Mouse (Mus musculus) kidney, embryonic 14.5 days (tissue): ENCODE results near the gene Nle1. TPM values are rescaled to one million over a fixed set of nuclear protein-coding genes. Genes with fewer than 3 reads are reported as not detected.
"Not testable (repeated sequence)": the region's sequence is repeated elsewhere in the genome, so short reads cannot be mapped to it uniquely, and the experiment has no call there.

ENCODE experiments used
- ATAC-seq: fragments of 200-750 bp; cut with Nextera tagmentation; 2 replicates; pipeline ENCODE4 v1.8.0; 2017; ENCODE audit warnings: moderate number of reproducible peaks, mild to moderate bottlenecking, moderate TSS enrichment, moderate library complexity; ENCODE audit not compliant: low FRiP score, low TSS enrichment
- H3K27ac ChIP-seq: fragments of 300-500 bp; sonication (generic); 2 replicates; pipeline ENCODE4 v1.5.1; 2014; ENCODE audit warnings: low read depth, mild to moderate bottlenecking, low read length, moderate library complexity, mixed read lengths
- H3K27me3 ChIP-seq: fragments of 300-500 bp; sonication (generic); 2 replicates; pipeline ENCODE4 v1.6.1; 2014; ENCODE audit warnings: mild to moderate bottlenecking, low read length; ENCODE audit not compliant: control insufficient read depth, insufficient read depth
- H3K36me3 ChIP-seq: fragments of 300-500 bp; sonication (generic); 2 replicates; pipeline ENCODE4 v1.6.1; 2014; ENCODE audit warnings: low read length, mixed read lengths; ENCODE audit not compliant: control insufficient read depth, insufficient read depth
- H3K4me1 ChIP-seq: fragments of 300-500 bp; sonication (generic); 2 replicates; pipeline ENCODE4 v1.6.1; 2014; ENCODE audit warnings: low read length, mixed read lengths; ENCODE audit not compliant: control insufficient read depth, insufficient read depth
- H3K4me2 ChIP-seq: fragments of 300-500 bp; sonication (generic); replicated peaks from 2 replicates; pipeline ENCODE4 v1.6.1; 2014; ENCODE audit warnings: low read depth, mild to moderate bottlenecking, low read length
- H3K4me3 ChIP-seq: fragments of 300-500 bp; sonication (generic); 2 replicates; pipeline ENCODE4 v1.5.1; 2014; ENCODE audit warnings: mild to moderate bottlenecking, low read length
- H3K9ac ChIP-seq: fragments of 300-500 bp; sonication (generic); 2 replicates; pipeline ENCODE4 v1.6.1; 2014; ENCODE audit warnings: low read depth, mild to moderate bottlenecking, low read length, moderate library complexity
- H3K9me3 ChIP-seq: fragments of 300-500 bp; sonication (generic); 2 replicates; pipeline ENCODE4 v1.6.1; 2016; ENCODE audit warnings: low read length; ENCODE audit not compliant: control insufficient read depth
- WGBS: fragments of 180-500 bp; shearing (Covaris S2); extraction: QIAGEN DNeasy Blood & Tissue Kit; methylation state at CpG from one replicate; pipeline ENCODE4 v1.1.7; 2014; 5-methylcytosine and 5-hydroxymethylcytosine counted together
- polyA plus RNA-seq: library from polyadenylated mRNA; unstranded; fragments of >200 nt; fragmentation: Nextera tagmentation; extraction: Ambion mirVana; gene quantifications from 2 replicates; pipeline ENCODE4 v1.2.1, GENCODE M21; 2014

Gene Nle1
- polyA plus RNA-seq, 1 experiment from 2014 or later = 33.7 TPM

GRCm38 (mm10) chr11:82945636-82946035 is 37.4 kb upstream of the Nle1 start:
- Histone ChIP-seq H3K36me3 (no peaks in the 10 kb centered on the region), H3K27me3 (peaks cover 4% of the 10 kb centered on the region), H3K4me3 (no peak overlapping the region), H3K27ac (no peak overlapping the region), H3K9ac (no peak overlapping the region), H3K4me1 (no peaks in the 10 kb centered on the region), H3K4me2 (no peak overlapping the region), H3K9me3 (no peaks in the 10 kb centered on the region)
- no peak for ATAC-seq
- 71% methylated on average over 2 of the region's 2 CpGs for whole genome bisulfite sequencing

GRCm38 (mm10) chr11:82943336-82943735 is 35.1 kb upstream of the Nle1 start:
- Histone ChIP-seq H3K36me3 (no peaks in the 10 kb centered on the region), H3K4me3 (no peak overlapping the region), H3K4me2 (no peak overlapping the region), H3K9ac (no peak overlapping the region), H3K27ac (no peak overlapping the region), H3K9me3 (no peaks in the 10 kb centered on the region), H3K27me3 (peaks cover under 1% of the 10 kb centered on the region), H3K4me1 (no peaks in the 10 kb centered on the region)
- ATAC-seq = no peak
- 57% methylated on average over 6 of the region's 6 CpGs for WGBS

- Histone ChIP-seq H3K9ac (peak overlapping the region; percentile 47), H3K9me3 (no peaks in the 10 kb centered on the region), H3K27ac (no peak overlapping the region), H3K4me1 (0 out of 2 replicates have a peak, but pooled peaks cover 5% of the 10 kb centered on the region), H3K36me3 (no peaks in the 10 kb centered on the region), H3K4me3 (peak overlapping the region; percentile 51), H3K4me2 (peak overlapping the region; percentile 87), H3K27me3 (peaks cover 62% of the 10 kb centered on the region)
- no peak for ATAC-seq
- WGBS = 3% methylated on average over 29 of the region's 29 CpGs
Measured at GRCm38 (mm10) chr11:82933186-82933585, 25.0 kb upstream of the Nle1 start.

- ATAC-seq, H3K36me3 ChIP-seq, H3K9me3 ChIP-seq, H3K27ac ChIP-seq, H3K4me1 ChIP-seq: not testable (repeated sequence)
- H3K4me2 ChIP-seq = peak overlapping the region; percentile 87
- under 1% methylated on average over 80 of the region's 119 CpGs for WGBS
- H3K27me3 ChIP-seq = peaks cover 51% of the 10 kb centered on the region
- H3K4me3 ChIP-seq = peak overlapping the region; percentile 51
- H3K9ac ChIP-seq = peak overlapping the region; percentile 52
Measured at GRCm38 (mm10) chr11:82931671-82932450, 23.6 kb upstream of the Nle1 start.

GRCm38 (mm10) chr11:82931161-82931560 is 22.9 kb upstream of the Nle1 start:
- not testable (repeated sequence) for H3K27ac ChIP-seq, H3K4me1 ChIP-seq, ATAC-seq, H3K36me3 ChIP-seq, H3K9me3 ChIP-seq
- H3K27me3 ChIP-seq = peaks cover 47% of the 10 kb centered on the region
- under 1% methylated on average over 59 of the region's 63 CpGs for WGBS
- H3K9ac ChIP-seq = peak overlapping the region; percentile 52; the same call in 1 of the 2 replicates
- peak overlapping the region; percentile 87 for H3K4me2 ChIP-seq
- H3K4me3 ChIP-seq = peak overlapping the region; percentile 51

GRCm38 (mm10) chr11:82930391-82930955 is 22.3 kb upstream of the Nle1 start:
- WGBS = 1% methylated on average over 71 of the region's 85 CpGs
- H3K4me2 ChIP-seq = peak overlapping the region; percentile 87
- peak overlapping the region; percentile 52; the same call in 1 of the 2 replicates for H3K9ac ChIP-seq
- H3K4me3 ChIP-seq = peak overlapping the region; percentile 51
- not testable (repeated sequence) for H3K4me1 ChIP-seq, H3K27ac ChIP-seq, H3K36me3 ChIP-seq, H3K9me3 ChIP-seq, ATAC-seq
- H3K27me3 ChIP-seq = peaks cover 44% of the 10 kb centered on the region

- Histone ChIP-seq H3K4me3 (no peak overlapping the region), H3K4me1 (0 out of 2 replicates have a peak, but pooled peaks cover 5% of the 10 kb centered on the region), H3K27ac (no peak overlapping the region), H3K9ac (no peak overlapping the region), H3K36me3 (no peaks in the 10 kb centered on the region), H3K4me2 (no peak overlapping the region), H3K27me3 (peaks cover 38% of the 10 kb centered on the region), H3K9me3 (no peaks in the 10 kb centered on the region)
- no peak for ATAC-seq
- whole genome bisulfite sequencing = 50% methylated on average over 3 of the region's 3 CpGs
Measured at GRCm38 (mm10) chr11:82929633-82929950, 21.4 kb upstream of the Nle1 start.

- ATAC-seq = peak; percentile 52; the same call in 1 of the 2 replicates
- H3K9ac ChIP-seq = no peak overlapping the region
- H3K4me2 ChIP-seq = no peak overlapping the region
- 0 out of 2 replicates have a peak, but pooled peaks cover 5% of the 10 kb centered on the region for H3K4me1 ChIP-seq
- 36% methylated on average over 20 of the region's 20 CpGs for WGBS
- peaks cover 34% of the 10 kb centered on the region for H3K27me3 ChIP-seq
- H3K36me3 ChIP-seq = no peaks in the 10 kb centered on the region
- no peak overlapping the region for H3K4me3 ChIP-seq
- no peaks in the 10 kb centered on the region for H3K9me3 ChIP-seq
- H3K27ac ChIP-seq = no peak overlapping the region
Measured at GRCm38 (mm10) chr11:82928897-82929632, 20.9 kb upstream of the Nle1 start.

GRCm38 (mm10) chr11:82923910-82924309 is 15.7 kb upstream of the Nle1 start:
- H3K4me2 ChIP-seq, H3K4me3 ChIP-seq, H3K36me3 ChIP-seq, H3K27ac ChIP-seq, H3K27me3 ChIP-seq, ATAC-seq, H3K9me3 ChIP-seq, H3K9ac ChIP-seq, H3K4me1 ChIP-seq: not testable (repeated sequence)
- 88% methylated on average over 6 of the region's 6 CpGs for WGBS
